Mouse (Mus musculus): Measurements from ENCODE around the gene Shc4.

The Shc4 gene

DNA sequence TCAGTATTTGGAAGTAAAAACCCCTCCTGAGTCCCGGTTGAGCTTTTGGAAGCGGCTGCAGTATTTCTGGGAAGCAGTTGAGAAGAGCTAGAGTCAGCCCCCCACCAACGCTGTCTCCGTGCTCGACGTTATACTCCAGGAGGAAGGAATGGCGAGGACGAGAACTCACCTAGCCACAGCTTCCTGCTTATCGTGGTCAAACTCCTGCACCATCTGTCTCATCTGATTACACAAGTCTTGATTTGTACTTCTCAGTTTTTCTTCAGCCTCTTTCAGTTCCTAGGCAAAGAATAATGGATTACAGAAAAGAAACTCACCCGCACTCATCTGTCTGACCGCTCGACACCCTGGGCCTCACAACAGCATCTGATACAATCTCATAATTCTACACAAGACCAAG is 134.7 kb downstream of the Shc4 start:
- ATAC-seq (ENCODE audit: insufficient number of reproducible peaks, low FRiP score, low TSS enrichment), result no peak

DNA sequence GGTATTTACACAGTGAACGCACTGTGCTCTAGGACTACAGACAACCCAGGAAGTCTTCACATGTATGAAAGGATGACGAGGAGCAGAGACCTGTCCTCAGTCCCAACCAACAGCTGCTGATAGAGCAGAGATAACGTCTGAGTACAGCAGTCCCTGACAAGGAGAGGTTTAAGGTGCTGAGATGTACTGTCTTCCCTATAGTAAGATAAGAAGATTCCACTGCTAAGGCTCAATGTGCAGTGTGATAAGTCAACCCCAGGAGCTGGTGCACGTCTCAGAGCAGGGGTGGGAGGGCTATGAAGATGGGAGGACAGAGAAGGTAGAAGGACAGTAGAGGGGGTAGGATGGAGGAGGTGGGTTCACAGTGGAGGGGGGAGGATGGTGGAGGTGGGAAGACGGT is 142.9 kb downstream of the Shc4 start:
- no peak for ATAC-seq (ENCODE audit: insufficient number of reproducible peaks, low FRiP score, low TSS enrichment)

DNA sequence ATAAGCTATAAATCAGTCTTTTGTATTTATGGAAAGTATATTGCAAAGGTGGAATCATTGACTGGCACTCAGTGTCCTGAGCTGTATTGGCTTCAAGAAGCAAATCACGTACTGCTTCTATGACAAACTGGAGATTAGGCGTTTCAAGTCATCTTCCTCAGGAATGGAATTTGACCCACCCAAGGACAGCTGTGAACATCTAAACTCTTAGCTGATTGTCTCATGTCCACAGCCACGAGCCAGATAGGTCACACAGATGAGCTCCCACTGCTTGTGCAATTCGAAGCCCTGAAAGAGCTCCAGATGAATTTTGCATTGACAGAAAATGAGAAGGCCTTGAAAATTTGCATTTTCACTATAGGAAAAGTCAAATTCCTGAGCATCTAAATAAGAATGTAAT is 146.3 kb downstream of the Shc4 start:
- no peak for ATAC-seq (ENCODE audit: insufficient number of reproducible peaks, low FRiP score, low TSS enrichment)
